Mouse (Mus musculus) MEL (cell line): Measurements from ENCODE around the gene Shroom1. TPM values are rescaled to one million over a fixed set of nuclear protein-coding genes. Genes with fewer than 3 reads are reported as not detected.

Source experiments
- DNase-seq: peaks from one replicate; pipeline ENCODE4 v3.0.0; 2011; ENCODE audit warnings: low read depth, low spot score
- H3K27ac ChIP-seq: 2 replicates; pipeline ENCODE4 v1.5.1; 2012; ENCODE audit warnings: low read depth, mild to moderate bottlenecking, control low read depth, low read length, moderate library complexity; ENCODE audit not compliant: control insufficient read depth
- H3K27me3 ChIP-seq, 2 experiments: fragments of 150-350 bp in 1 of 2; sonication (generic) in 1 of 2; 2 replicates each; pipeline ENCODE4 v1.6.1; 2012; ENCODE audit warnings: low read length in 2 of 2, mild to moderate bottlenecking in 2 of 2, improper control_type of control experiment in 1 of 2, moderate library complexity in 1 of 2; ENCODE audit not compliant: insufficient read depth in 2 of 2, control insufficient read depth in 1 of 2
- H3K36me3 ChIP-seq, 2 experiments: 2 replicates each; pipeline ENCODE4 v1.6.1; 2012 to 2014; ENCODE audit warnings: low read length in 2 of 2, improper control_type of control experiment in 1 of 2, inconsistent platforms in 1 of 2, mild to moderate bottlenecking in 1 of 2; ENCODE audit not compliant: insufficient read depth in 2 of 2, control insufficient read depth in 1 of 2
- H3K4me1 ChIP-seq, 2 experiments: fragments of 150-350 bp in 1 of 2; sonication (generic) in 1 of 2; 2 replicates each; pipeline ENCODE4 v1.6.1; 2012; ENCODE audit warnings: low read length in 2 of 2, improper control_type of control experiment in 1 of 2, mild to moderate bottlenecking in 1 of 2; ENCODE audit not compliant: insufficient read depth in 2 of 2, control insufficient read depth in 1 of 2
- H3K4me3 ChIP-seq, 2 experiments: fragments of 150-350 bp in 1 of 2; sonication (generic) in 1 of 2; 2 replicates each; pipeline ENCODE4 v1.5.1; 2012; ENCODE audit warnings: low read depth in 2 of 2, low read length in 2 of 2, mild to moderate bottlenecking in 2 of 2, moderate library complexity in 2 of 2, control low read depth in 1 of 2, improper control_type of control experiment in 1 of 2; ENCODE audit not compliant: control insufficient read depth in 1 of 2, insufficient read depth in 1 of 2
- H3K79me2 ChIP-seq: 2 replicates; pipeline ENCODE4 v1.6.1; 2012; ENCODE audit warnings: mild to moderate bottlenecking, low read length, moderate library complexity; ENCODE audit not compliant: control insufficient read depth, poor library complexity, insufficient read depth
- H3K9ac ChIP-seq: 2 replicates; pipeline ENCODE4 v1.6.1; 2012; ENCODE audit warnings: low read depth, mild to moderate bottlenecking, control low read depth, low read length, moderate library complexity; ENCODE audit not compliant: control insufficient read depth, poor library complexity, severe bottlenecking
- H3K9me3 ChIP-seq: fragments of 150-350 bp; sonication (generic); replicated peaks from 2 replicates; pipeline ENCODE4 v1.6.1; 2012; ENCODE audit warnings: mild to moderate bottlenecking, low read length, improper control_type of control experiment, moderate library complexity; ENCODE audit not compliant: insufficient read depth
- BHLHE40 ChIP-seq: IDR thresholded peaks from 2 replicates; pipeline ENCODE4 v1.6.1; 2012; ENCODE audit warnings: low read depth, mild to moderate bottlenecking, inconsistent platforms, low read length, improper control_type of control experiment, borderline replicate concordance
- CHD1 ChIP-seq: IDR thresholded peaks from 2 replicates; pipeline ENCODE4 v1.6.1; 2012; ENCODE audit warnings: low read depth, mild to moderate bottlenecking, inconsistent platforms, low read length, improper control_type of control experiment
- CHD2 ChIP-seq: IDR thresholded peaks from 2 replicates; pipeline ENCODE4 v1.6.1; 2011; ENCODE audit warnings: low read length, improper control_type of control experiment
- CTCF ChIP-seq, 3 experiments: IDR thresholded peaks in 2 of 3; conservative IDR thresholded peaks in 1 of 3; 2 replicates each; pipeline ENCODE4 v1.5.1; 2011 to 2012; ENCODE audit warnings: low read length in 3 of 3, low read depth in 2 of 3, mild to moderate bottlenecking in 2 of 3, improper control_type of control experiment in 1 of 3, inconsistent platforms in 1 of 3, mixed read lengths in 1 of 3, moderate library complexity in 1 of 3; ENCODE audit not compliant: control insufficient read depth in 1 of 3, insufficient read depth in 1 of 3, poor library complexity in 1 of 3, severe bottlenecking in 1 of 3
- E2F4 ChIP-seq: IDR thresholded peaks from 2 replicates; pipeline ENCODE4 v1.6.1; 2011; ENCODE audit warnings: low read depth, low read length, improper control_type of control experiment, borderline replicate concordance
- EP300 ChIP-seq, 2 experiments: IDR thresholded peaks; 2 replicates each; pipeline ENCODE4 v1.6.1; 2011; ENCODE audit warnings: improper control_type of control experiment in 2 of 2, low read length in 2 of 2, low read depth in 1 of 2, mild to moderate bottlenecking in 1 of 2
- ETS1 ChIP-seq: IDR thresholded peaks from 2 replicates; pipeline ENCODE4 v1.6.1; 2012; ENCODE audit warnings: low read depth, mild to moderate bottlenecking, inconsistent platforms, low read length, improper control_type of control experiment, moderate library complexity
- GABPA ChIP-seq: IDR thresholded peaks from 2 replicates; pipeline ENCODE4 v1.6.1; 2012; ENCODE audit warnings: low read depth, mild to moderate bottlenecking, inconsistent platforms, low read length, improper control_type of control experiment, moderate library complexity
- KAT2A ChIP-seq: conservative IDR thresholded peaks from 2 replicates; pipeline ENCODE4 v1.6.1; 2012; ENCODE audit warnings: low read depth, low read length, improper control_type of control experiment, inconsistent platforms
- MAX ChIP-seq: IDR thresholded peaks from 2 replicates; pipeline ENCODE4 v1.6.1; 2011; ENCODE audit warnings: low read length, improper control_type of control experiment
- MAZ ChIP-seq: IDR thresholded peaks from 2 replicates; pipeline ENCODE4 v1.6.1; 2012; ENCODE audit warnings: low read depth, mild to moderate bottlenecking, inconsistent platforms, low read length, improper control_type of control experiment
- MEF2A ChIP-seq: IDR thresholded peaks from 2 replicates; pipeline ENCODE4 v1.6.1; 2014; ENCODE audit warnings: low read depth, mild to moderate bottlenecking, inconsistent platforms, low read length, improper control_type of control experiment; ENCODE audit not compliant: poor library complexity, insufficient replicate concordance, severe bottlenecking; ENCODE audit errors: extremely low read depth
- MYB ChIP-seq: IDR thresholded peaks from 2 replicates; pipeline ENCODE4 v1.6.1; 2011; ENCODE audit warnings: mild to moderate bottlenecking, low read depth, low read length, improper control_type of control experiment
- POLR2A ChIP-seq, 2 experiments: IDR thresholded peaks; 2 replicates each; pipeline ENCODE4 v1.6.1; 2011 to 2012; ENCODE audit warnings: low read length in 2 of 2, mild to moderate bottlenecking in 2 of 2, control low read depth in 1 of 2, improper control_type of control experiment in 1 of 2, low read depth in 1 of 2, moderate library complexity in 1 of 2; ENCODE audit not compliant: control insufficient read depth in 1 of 2, insufficient read depth in 1 of 2, poor library complexity in 1 of 2
- POLR2AphosphoS5 ChIP-seq: IDR thresholded peaks from 2 replicates; pipeline ENCODE4 v1.6.1; 2012; ENCODE audit warnings: low read depth, borderline replicate concordance, mild to moderate bottlenecking, inconsistent platforms, low read length, moderate library complexity, mixed read lengths
- RAD21 ChIP-seq: IDR thresholded peaks from 2 replicates; pipeline ENCODE4 v1.6.1; 2011; ENCODE audit warnings: mild to moderate bottlenecking, low read depth, low read length, improper control_type of control experiment
- RCOR1 ChIP-seq: IDR thresholded peaks from 2 replicates; pipeline ENCODE4 v1.6.1; 2012; ENCODE audit warnings: low read depth, mild to moderate bottlenecking, inconsistent platforms, low read length, improper control_type of control experiment
- SIN3A ChIP-seq: IDR thresholded peaks from 2 replicates; pipeline ENCODE4 v1.6.1; 2012; ENCODE audit warnings: low read length, improper control_type of control experiment, inconsistent platforms
- TAL1 ChIP-seq: IDR thresholded peaks from 2 replicates; pipeline ENCODE4 v1.6.1; 2012; ENCODE audit warnings: mild to moderate bottlenecking, inconsistent platforms, low read length, moderate library complexity, mixed read lengths
- TBP ChIP-seq: IDR thresholded peaks from 2 replicates; pipeline ENCODE4 v1.8.0; 2011; ENCODE audit warnings: low read depth, low read length, improper control_type of control experiment
- TCF12 ChIP-seq: IDR thresholded peaks from 2 replicates; pipeline ENCODE4 v1.6.1; 2014; ENCODE audit warnings: low read depth, mild to moderate bottlenecking, inconsistent platforms, low read length, improper control_type of control experiment, moderate library complexity
- UBTF ChIP-seq: IDR thresholded peaks from 2 replicates; pipeline ENCODE4 v1.6.1; 2012; ENCODE audit warnings: low read depth, mild to moderate bottlenecking, inconsistent platforms, low read length, improper control_type of control experiment, moderate library complexity, borderline replicate concordance; ENCODE audit not compliant: insufficient read depth
- USF1 ChIP-seq: IDR thresholded peaks from 2 replicates; pipeline ENCODE4 v1.6.1; 2014; ENCODE audit warnings: low read depth, mild to moderate bottlenecking, inconsistent platforms, low read length, improper control_type of control experiment, moderate library complexity
- USF2 ChIP-seq, 2 experiments: IDR thresholded peaks; 2 replicates each; pipeline ENCODE4 v1.6.1; 2011 to 2012; ENCODE audit warnings: improper control_type of control experiment in 2 of 2, low read length in 2 of 2, borderline replicate concordance in 1 of 2, inconsistent platforms in 1 of 2, low read depth in 1 of 2, mild to moderate bottlenecking in 1 of 2; ENCODE audit not compliant: insufficient read depth in 1 of 2
- ZC3H11A ChIP-seq: IDR thresholded peaks from 2 replicates; pipeline ENCODE4 v1.6.1; 2012; ENCODE audit warnings: low read depth, mild to moderate bottlenecking, inconsistent platforms, low read length, improper control_type of control experiment
- ZKSCAN1 ChIP-seq: IDR thresholded peaks from 2 replicates; pipeline ENCODE4 v1.6.1; 2012; ENCODE audit warnings: low read depth, mild to moderate bottlenecking, inconsistent platforms, low read length, improper control_type of control experiment, moderate library complexity
- ZMIZ1 ChIP-seq: IDR thresholded peaks from 2 replicates; pipeline ENCODE4 v1.6.1; 2012; ENCODE audit warnings: low read depth, mild to moderate bottlenecking, inconsistent platforms, low read length, improper control_type of control experiment, moderate library complexity
- ZNF384 ChIP-seq: IDR thresholded peaks from 2 replicates; pipeline ENCODE4 v1.6.1; 2012; ENCODE audit warnings: low read depth, mild to moderate bottlenecking, inconsistent platforms, low read length, improper control_type of control experiment
- polyA plus RNA-seq, 2 experiments: library from polyadenylated mRNA; stranded (reverse) in 1 of 2; unstranded in 1 of 2; fragments of >175 nt in 1 of 2; fragments of >200 nt in 1 of 2; gene quantifications; 2 replicates each; pipeline versions ENCODE4 v1.2.1 to v1.2.4; 2012; ENCODE audit warnings: low replicate concordance in 2 of 2, low read depth in 1 of 2; ENCODE audit not compliant: insufficient read length in 2 of 2, insufficient read depth in 1 of 2, missing spikeins in 1 of 2
- total RNA-seq: library from RNA; depleted of rRNA; stranded (reverse); fragments of 300-350 nt; gene quantifications from 2 replicates; pipeline ENCODE4 v1.2.3, GENCODE M21; 2012

The Shroom1 gene
- total and polyA plus RNA-seq, 3 experiments, result 0.19 TPM; not detected in 2

DNA sequence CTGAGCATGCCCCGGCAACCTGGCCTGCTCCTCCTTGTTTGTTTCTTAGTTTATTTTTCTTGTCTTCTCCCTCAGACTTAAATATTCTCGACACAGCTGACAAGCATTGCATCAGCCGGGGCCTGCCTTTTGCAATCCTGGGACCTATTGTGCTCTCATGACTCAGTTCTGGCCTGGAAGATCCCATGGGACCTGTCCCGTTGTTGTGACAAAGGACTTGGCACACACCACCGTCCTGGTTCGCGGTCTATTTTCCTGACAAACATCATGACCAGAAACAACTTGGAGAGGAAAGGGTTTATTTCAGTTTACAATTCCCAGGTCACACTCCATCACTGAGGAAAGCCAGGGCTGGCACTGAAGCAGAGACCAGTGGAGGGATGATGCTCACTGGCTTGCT is 51.1 kb downstream of the Shroom1 start:
- 0 out of 4 replicates have a peak, but pooled peaks cover 0 to 2% of the 10 kb centered on the region in 2 experiments for H3K36me3 ChIP-seq
- H3K79me2 ChIP-seq, result no peaks in the 10 kb centered on the region
- no peak overlapping the region for H3K27ac ChIP-seq
- H3K4me1 ChIP-seq, result peaks cover 0 to 7% of the 10 kb centered on the region in 2 experiments; a peak in 1 of 4 replicates
- DNase-seq, result no peak
- no peak overlapping the region for H3K9ac ChIP-seq
- no peak for TF ChIP-seq USF1
- no peak for TF ChIP-seq MEF2A
- TF ChIP-seq MAZ, result no peak
- TF ChIP-seq UBTF, result no peak
- no peak for TF ChIP-seq GABPA
- TF ChIP-seq TBP, result no peak
- TF ChIP-seq RAD21, result no peak
- TF ChIP-seq CHD2, result no peak
- no peak for TF ChIP-seq EP300 (IDR thresholded peaks at IDR 0.05; ENCODE audit: low read depth in 1 of 2, low read length in 2 of 2)
- TF ChIP-seq MAX, result no peak
- TF ChIP-seq POLR2AphosphoS5, result no peak
- no peak for TF ChIP-seq MYB
- no peak for TF ChIP-seq ETS1
- TF ChIP-seq TCF12, result no peak
- no peak for TF ChIP-seq ZC3H11A
- TF ChIP-seq CHD1, result no peak
- TF ChIP-seq BHLHE40, result no peak
- TF ChIP-seq SIN3A, result no peak
- TF ChIP-seq TAL1, result no peak
- no peak overlapping the region for H3K4me3 ChIP-seq
- no peaks in the 10 kb centered on the region for H3K9me3 ChIP-seq
- 0 out of 4 replicates have a peak, but pooled peaks cover 0 to 2% of the 10 kb centered on the region in 2 experiments for H3K27me3 ChIP-seq

DNA sequence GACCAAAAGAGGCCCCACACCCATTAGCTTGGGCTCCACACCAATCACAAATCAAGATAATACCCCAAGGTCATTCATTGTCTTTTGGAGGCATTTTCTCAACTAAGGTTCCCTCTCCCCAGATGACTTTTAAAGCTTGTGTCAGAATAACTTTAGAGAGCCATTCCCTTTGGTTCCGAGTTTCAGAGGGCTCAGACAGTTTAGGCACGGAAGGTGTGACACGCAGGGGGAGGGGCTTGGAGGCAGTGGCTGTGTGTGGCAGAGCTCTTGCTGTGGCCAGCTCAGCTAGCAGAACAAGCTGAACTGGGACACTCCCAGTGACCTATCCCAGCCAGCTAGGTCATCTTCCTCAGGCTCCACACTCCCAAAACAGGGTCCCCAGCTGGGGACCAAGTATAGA is 51.6 kb downstream of the Shroom1 start:
- H3K4me1 ChIP-seq, result peaks cover 0 to 7% of the 10 kb centered on the region in 2 experiments; a peak in 1 of 4 replicates
- 0 out of 4 replicates have a peak, but pooled peaks cover 0 to 2% of the 10 kb centered on the region in 2 experiments for H3K27me3 ChIP-seq
- H3K4me3 ChIP-seq, result no peak overlapping the region
- no peak overlapping the region for H3K27ac ChIP-seq
- H3K9ac ChIP-seq, result no peak overlapping the region
- no peak for DNase-seq
- no peaks in the 10 kb centered on the region for H3K9me3 ChIP-seq
- 0 out of 4 replicates have a peak, but pooled peaks cover 0 to 2% of the 10 kb centered on the region in 2 experiments for H3K36me3 ChIP-seq
- no peaks in the 10 kb centered on the region for H3K79me2 ChIP-seq
- TF ChIP-seq ZKSCAN1, result no peak
- TF ChIP-seq KAT2A, result no peak
- no peak for TF ChIP-seq MAX
- TF ChIP-seq ZMIZ1, result no peak
- no peak for TF ChIP-seq MAZ
- TF ChIP-seq CHD2, result no peak
- TF ChIP-seq BHLHE40, result no peak
- TF ChIP-seq POLR2A (IDR thresholded peaks at IDR 0.05; ENCODE audit: control insufficient read depth in 1 of 2, insufficient read depth in 1 of 2, low read depth in 1 of 2, low read length in 2 of 2, poor library complexity in 1 of 2), result no peak
- TF ChIP-seq USF2 (IDR thresholded peaks at IDR 0.05; ENCODE audit: borderline replicate concordance in 1 of 2, insufficient read depth in 1 of 2, low read depth in 1 of 2, low read length in 2 of 2), result no peak
- no peak for TF ChIP-seq RAD21
- no peak for TF ChIP-seq CHD1
- TF ChIP-seq CTCF (IDR thresholded peaks at IDR 0.05 in 2 of 3, conservative IDR thresholded peaks at IDR 0.05 in 1 of 3; ENCODE audit: control insufficient read depth in 1 of 3, insufficient read depth in 1 of 3, low read depth in 2 of 3, low read length in 3 of 3, poor library complexity in 1 of 3, severe bottlenecking in 1 of 3), result no peak
- TF ChIP-seq RCOR1, result no peak
- TF ChIP-seq USF1, result no peak
- no peak for TF ChIP-seq ZNF384
- TF ChIP-seq UBTF, result no peak
- TF ChIP-seq E2F4, result no peak
- no peak for TF ChIP-seq SIN3A
- TF ChIP-seq, all 39 proteins: peak for 0
